Mouse (Mus musculus): ENCODE results near the gene E2f6. TPM values are rescaled to one million over a fixed set of nuclear protein-coding genes. Genes with fewer than 3 reads are reported as not detected.

The E2f6 gene
- total and polyA plus RNA-seq, 3 experiments: 35.4 to 67.0 TPM; not detected in 1

GRCm38 (mm10) chr12:16805511-16805910 lies 5.3 kb upstream of the E2f6 start:
- H3K4me3 ChIP-seq (ENCODE audit: control insufficient read depth in 1 of 2, insufficient read depth in 1 of 2, low read depth in 2 of 2, low read length in 2 of 2): no peak overlapping the region
- H3K4me1 ChIP-seq (ENCODE audit: control insufficient read depth in 1 of 2, insufficient read depth in 2 of 2, low read length in 2 of 2): no peaks in the 10 kb centered on the region
- peaks cover 0 to 2% of the 10 kb centered on the region in 2 experiments; a peak in 2 of 4 replicates for H3K27me3 ChIP-seq (ENCODE audit: control insufficient read depth in 1 of 2, insufficient read depth in 2 of 2, low read length in 2 of 2)
- DNase-seq (ENCODE audit: low read depth, low spot score): peak; percentile 83
- no peaks in the 10 kb centered on the region for H3K9me3 ChIP-seq (replicated peaks; ENCODE audit: insufficient read depth, low read length)
- no peaks in the 10 kb centered on the region for H3K79me2 ChIP-seq (ENCODE audit: control insufficient read depth, insufficient read depth, low read length, poor library complexity)
- H3K27ac ChIP-seq (ENCODE audit: control insufficient read depth, low read depth, low read length): no peak overlapping the region
- no peak for TF ChIP-seq TBP (IDR thresholded peaks at IDR 0.05; ENCODE audit: low read depth, low read length)
- peak; percentile 60 to 78 (median 69) for TF ChIP-seq CTCF (IDR thresholded peaks at IDR 0.05 in 2 of 3, conservative IDR thresholded peaks at IDR 0.05 in 1 of 3; ENCODE audit: control insufficient read depth in 1 of 3, insufficient read depth in 1 of 3, low read depth in 2 of 3, low read length in 3 of 3, poor library complexity in 1 of 3, severe bottlenecking in 1 of 3)
- TF ChIP-seq RAD21 (IDR thresholded peaks at IDR 0.05; ENCODE audit: low read depth, low read length): peak; percentile 51
- TF ChIP-seq MYC (IDR thresholded peaks at IDR 0.05; ENCODE audit: low read depth, low read length): no peak
- 0 out of 2 replicates have a peak, but pooled peaks have one; percentile 23 for TF ChIP-seq ZC3H11A (IDR thresholded peaks at IDR 0.05; ENCODE audit: low read depth, low read length)
- peak; percentile 84 for TF ChIP-seq SMC3 (IDR thresholded peaks at IDR 0.05; ENCODE audit: low read depth, low read length)
- TF ChIP-seq CHD2 (IDR thresholded peaks at IDR 0.05; ENCODE audit: low read length): no peak
- peaks cover 0 to 1% of the 10 kb centered on the region in 2 experiments; a peak in 1 of 4 replicates for H3K36me3 ChIP-seq (ENCODE audit: control insufficient read depth in 1 of 2, insufficient read depth in 2 of 2, low read length in 2 of 2)
- H3K9ac ChIP-seq (ENCODE audit: control insufficient read depth, low read depth, low read length, poor library complexity, severe bottlenecking): no peak overlapping the region

DNA sequence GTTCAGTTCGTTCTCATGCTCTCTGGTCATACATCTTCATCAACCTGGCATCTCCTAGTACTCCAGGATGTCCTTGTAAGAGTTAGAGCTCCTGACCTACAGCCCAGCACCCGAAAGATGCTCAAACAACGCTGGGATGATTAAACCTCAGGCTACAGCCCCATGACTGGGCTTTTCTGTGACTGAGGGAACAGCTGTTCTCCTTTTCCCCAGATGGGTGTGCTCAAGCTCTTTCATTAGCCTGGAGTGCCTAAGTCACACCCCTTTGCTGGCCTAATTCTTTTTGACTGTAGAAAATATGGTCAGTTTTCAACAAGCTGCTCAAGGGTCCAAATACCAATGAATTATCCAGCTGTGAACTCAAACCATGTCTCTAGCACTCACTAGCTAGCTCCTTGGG lies 2.7 kb upstream of the E2f6 start:
- peaks cover 0 to 2% of the 10 kb centered on the region in 2 experiments; a peak in 1 of 4 replicates for H3K27me3 ChIP-seq (ENCODE audit: control insufficient read depth in 1 of 2, insufficient read depth in 2 of 2, low read length in 2 of 2)
- TF ChIP-seq KAT2A (conservative IDR thresholded peaks at IDR 0.05; ENCODE audit: low read depth, low read length) (no peak), MAZ (IDR thresholded peaks at IDR 0.05; ENCODE audit: low read depth, low read length) (no peak), MXI1 (IDR thresholded peaks at IDR 0.05; ENCODE audit: low read depth, low read length) (no peak), ZKSCAN1 (IDR thresholded peaks at IDR 0.05; ENCODE audit: low read depth, low read length) (no peak), RAD21 (IDR thresholded peaks at IDR 0.05; ENCODE audit: low read depth, low read length) (peak; percentile 96), UBTF (IDR thresholded peaks at IDR 0.05; ENCODE audit: borderline replicate concordance, insufficient read depth, low read depth, low read length) (no peak), CTCF (IDR thresholded peaks at IDR 0.05 in 2 of 3, conservative IDR thresholded peaks at IDR 0.05 in 1 of 3; ENCODE audit: control insufficient read depth in 1 of 3, insufficient read depth in 1 of 3, low read depth in 2 of 3, low read length in 3 of 3, poor library complexity in 1 of 3, severe bottlenecking in 1 of 3) (peak; percentile 48 to 94 (median 55)), POLR2AphosphoS2 (IDR thresholded peaks at IDR 0.05; ENCODE audit: low read length) (no peak), CHD2 (IDR thresholded peaks at IDR 0.05; ENCODE audit: low read length) (no peak), JUND (IDR thresholded peaks at IDR 0.05; ENCODE audit: low read depth, low read length) (no peak), MYC (IDR thresholded peaks at IDR 0.05; ENCODE audit: low read depth, low read length) (no peak), ETS1 (IDR thresholded peaks at IDR 0.05; ENCODE audit: low read depth, low read length) (no peak), MEF2A (IDR thresholded peaks at IDR 0.05; ENCODE audit: extremely low read depth, insufficient replicate concordance, low read depth, low read length, poor library complexity, severe bottlenecking) (no peak), RCOR1 (IDR thresholded peaks at IDR 0.05; ENCODE audit: low read depth, low read length) (no peak), SIN3A (IDR thresholded peaks at IDR 0.05; ENCODE audit: low read length) (0 out of 2 replicates have a peak, but pooled peaks have one; percentile 30), CHD1 (IDR thresholded peaks at IDR 0.05; ENCODE audit: low read depth, low read length) (no peak), MAFK (IDR thresholded peaks at IDR 0.05; ENCODE audit: borderline replicate concordance, low read depth, low read length) (no peak), USF1 (IDR thresholded peaks at IDR 0.05; ENCODE audit: low read depth, low read length) (no peak), TBP (IDR thresholded peaks at IDR 0.05; ENCODE audit: low read depth, low read length) (no peak), MAX (IDR thresholded peaks at IDR 0.05; ENCODE audit: low read length) (no peak), ZC3H11A (IDR thresholded peaks at IDR 0.05; ENCODE audit: low read depth, low read length) (peak; percentile 82), POLR2A (IDR thresholded peaks at IDR 0.05; ENCODE audit: control insufficient read depth in 1 of 2, insufficient read depth in 1 of 2, low read depth in 1 of 2, low read length in 2 of 2, poor library complexity in 1 of 2) (no peak), TAL1 (IDR thresholded peaks at IDR 0.05; ENCODE audit: low read length) (no peak), POLR2AphosphoS5 (IDR thresholded peaks at IDR 0.05; ENCODE audit: borderline replicate concordance, low read depth, low read length) (no peak), GABPA (IDR thresholded peaks at IDR 0.05; ENCODE audit: low read depth, low read length) (no peak), TCF12 (IDR thresholded peaks at IDR 0.05; ENCODE audit: low read depth, low read length) (no peak), GATA1 (IDR thresholded peaks at IDR 0.05; ENCODE audit: low read depth, low read length) (no peak), ELF1 (IDR thresholded peaks at IDR 0.05; ENCODE audit: low read depth, low read length) (no peak), HCFC1 (IDR thresholded peaks at IDR 0.05; ENCODE audit: low read depth, low read length) (no peak), SMC3 (IDR thresholded peaks at IDR 0.05; ENCODE audit: low read depth, low read length) (peak; percentile 86), NELFE (IDR thresholded peaks at IDR 0.05; ENCODE audit: low read depth, low read length) (no peak)

More for the DNA sequence above, 2.7 kb upstream of the E2f6 start:
- peak; percentile 72 for DNase-seq (ENCODE audit: low read depth, low spot score)
- Histone ChIP-seq H3K4me1 (ENCODE audit: control insufficient read depth in 1 of 2, insufficient read depth in 2 of 2, low read length in 2 of 2) (peaks cover 0 to 4% of the 10 kb centered on the region in 2 experiments; a peak in 2 of 4 replicates), H3K4me3 (ENCODE audit: control insufficient read depth in 1 of 2, insufficient read depth in 1 of 2, low read depth in 2 of 2, low read length in 2 of 2) (no peak overlapping the region), H3K79me2 (ENCODE audit: control insufficient read depth, insufficient read depth, low read length, poor library complexity) (peaks cover 20% of the 10 kb centered on the region), H3K36me3 (ENCODE audit: control insufficient read depth in 1 of 2, insufficient read depth in 2 of 2, low read length in 2 of 2) (peaks cover 0 to 13% of the 10 kb centered on the region in 2 experiments; a peak in 3 of 4 replicates), H3K9ac (ENCODE audit: control insufficient read depth, low read depth, low read length, poor library complexity, severe bottlenecking) (no peak overlapping the region), H3K27ac (ENCODE audit: control insufficient read depth, low read depth, low read length) (no peak overlapping the region), H3K9me3 (replicated peaks; ENCODE audit: insufficient read depth, low read length) (no peaks in the 10 kb centered on the region)
